In genomic region chr11:118247359-118248095, GRCm38 (mm10) we compare ENCODE assay signal across 8 mouse cellular contexts. TPM values are rescaled to one million over a fixed set of nuclear protein-coding genes. Genes with fewer than 3 reads are reported as not detected.
DNase-seq lines count a peak whose midpoint lies in the region; ATAC-seq and TF ChIP-seq lines count a peak whose summit lies in the region.

No protein-coding gene starts in this region.

- no peak for ATAC-seq in heart, embryonic 14.5 days (ENCODE audit: insufficient number of reproducible peaks, insufficient read depth, low FRiP score, low read depth)
- ATAC-seq in kidney, postnatal 0 days (replicated peaks; ENCODE audit: low FRiP score, low read depth): no peak; the same call in 1 of the 2 replicates

- peaks cover 5% of the 10 kb centered on the region; the same call in 1 of the 2 replicates for H3K4me1 ChIP-seq in embryonic fibroblast, embryonic 13.5 days (ENCODE audit: control insufficient read depth, insufficient read depth, low read length)
- H3K4me1 ChIP-seq in heart, embryonic 14.5 days (ENCODE audit: control insufficient read depth in 2 of 2, insufficient read depth in 2 of 2, low read length in 2 of 2): peaks cover 14 to 32% of the 10 kb centered on the region in 2 experiments
- peaks cover 31% of the 10 kb centered on the region for H3K4me1 ChIP-seq in kidney, postnatal 0 days (replicated peaks; ENCODE audit: insufficient read depth, low read length)

- H3K9me3 ChIP-seq in heart, embryonic 14.5 days (ENCODE audit: control insufficient read depth, low read length): no peaks in the 10 kb centered on the region
- H3K9me3 ChIP-seq in kidney, postnatal 0 days (replicated peaks; ENCODE audit: low read length): no peaks in the 10 kb centered on the region

- no peak for TF ChIP-seq POLR2A in embryonic fibroblast, embryonic 13.5 days (IDR thresholded peaks at IDR 0.05; ENCODE audit: low read depth, low read length)

- no peaks in the 10 kb centered on the region for H3K27me3 ChIP-seq in heart, embryonic 14.5 days (ENCODE audit: control insufficient read depth, insufficient read depth, low read length)
- H3K27me3 ChIP-seq in kidney, postnatal 0 days (ENCODE audit: insufficient read depth, low read length): no peaks in the 10 kb centered on the region

- peak; percentile 64 for DNase-seq in CD4-positive helper T cell, adult 2 months (ENCODE audit: low read depth, low spot score)
- DNase-seq in adrenal gland, postnatal 25 days: peak; percentile 75
- peak; percentile 73 for DNase-seq in kidney, postnatal 0 days (ENCODE audit: low spot score)
- peak; percentile 71 for DNase-seq in lung, postnatal 10 days
- peak; percentile 35 for DNase-seq in ovary, postnatal 10 days (ENCODE audit: low spot score)
- peak; percentile 63 for DNase-seq in thymus, postnatal 25 days

- peak overlapping the region; percentile 75 for H3K4me2 ChIP-seq in heart, embryonic 14.5 days (ENCODE audit: low read length)
- peak overlapping the region; percentile 88 for H3K4me2 ChIP-seq in kidney, postnatal 0 days (ENCODE audit: low read length)

- peak overlapping the region; percentile 57 for H3K4me3 ChIP-seq in embryonic fibroblast, embryonic 13.5 days (ENCODE audit: insufficient read depth, low read length)
- H3K4me3 ChIP-seq in heart, embryonic 14.5 days (ENCODE audit: control insufficient read depth in 1 of 2, insufficient read depth in 1 of 2, low read depth in 1 of 2, low read length in 2 of 2): peak overlapping the region; percentile 83 to 89
- peak overlapping the region; percentile 90 for H3K4me3 ChIP-seq in kidney, postnatal 0 days (replicated peaks; ENCODE audit: low read depth, low read length)

- H3K9ac ChIP-seq in heart, embryonic 14.5 days (ENCODE audit: low read length): peak overlapping the region; percentile 92
- peak overlapping the region; percentile 88 for H3K9ac ChIP-seq in kidney, postnatal 0 days (ENCODE audit: low read depth, low read length)

- TF ChIP-seq CTCF in embryonic fibroblast, embryonic 13.5 days (IDR thresholded peaks at IDR 0.05; ENCODE audit: borderline replicate concordance, insufficient read depth, low read length): no peak
- no peak for TF ChIP-seq CTCF in kidney, postnatal 0 days (IDR thresholded peaks at IDR 0.05; ENCODE audit: low read depth)

- H3K36me3 ChIP-seq in heart, embryonic 14.5 days (ENCODE audit: control insufficient read depth, insufficient read depth, low read length): no peaks in the 10 kb centered on the region
- no peaks in the 10 kb centered on the region for H3K36me3 ChIP-seq in kidney, postnatal 0 days (ENCODE audit: insufficient read depth, low read length)

- under 1% methylated on average over 43 of the region's 43 CpGs for WGBS in heart, embryonic 14.5 days
- WGBS in kidney, postnatal 0 days: under 1% methylated on average over 43 of the region's 43 CpGs

- H3K27ac ChIP-seq in embryonic fibroblast, embryonic 13.5 days (ENCODE audit: insufficient read depth, low read length): no peak overlapping the region
- peak overlapping the region; percentile 89 to 92 for H3K27ac ChIP-seq in heart, embryonic 14.5 days (replicated peaks in 1 of 2; ENCODE audit: control insufficient read depth in 1 of 2, insufficient read depth in 1 of 2, low read depth in 2 of 2, low read length in 2 of 2)
- peak overlapping the region; percentile 88 for H3K27ac ChIP-seq in kidney, postnatal 0 days

RNA-seq across cellular contexts. Expression of gene Cyth1, which starts 0.9 kb away (rescaled TPM):
- total RNA-seq in adrenal gland, postnatal 25 days (2021): 28.9 and 42.2 TPM in 2 replicates
- 11.8 and 12.6 TPM in 2 replicates for polyA plus RNA-seq in embryonic fibroblast, embryonic 13.5 days (2011; ENCODE audit: insufficient read length, low read depth, missing spikeins)
- polyA plus RNA-seq in heart, embryonic 14.5 days (2014; fragmentation: Nextera tagmentation; extraction: Ambion mirVana): 12.7 and 15.9 TPM in 2 replicates
- 16.7 and 17.3 TPM in 2 replicates for polyA plus RNA-seq in kidney, postnatal 0 days (2015; fragmentation: Nextera tagmentation; extraction: Ambion mirVana)

RNA-seq across cellular contexts. Expression of gene Usp36, which starts 42.5 kb away (rescaled TPM):
- 23.1 and 25.0 TPM in 2 replicates for total RNA-seq in adrenal gland, postnatal 25 days (2021)
- polyA plus RNA-seq in embryonic fibroblast, embryonic 13.5 days (2011; ENCODE audit: insufficient read length, low read depth, missing spikeins): 19.4 and 21.6 TPM in 2 replicates
- polyA plus RNA-seq in heart, embryonic 14.5 days (2014; fragmentation: Nextera tagmentation; extraction: Ambion mirVana): 9.1 and 11.5 TPM in 2 replicates
- 10.9 and 11.9 TPM in 2 replicates for polyA plus RNA-seq in kidney, postnatal 0 days (2015; fragmentation: Nextera tagmentation; extraction: Ambion mirVana)
